Mouse (Mus musculus) adrenal gland, adult 18-20 months (tissue): ENCODE measurements around the gene Cys1. TPM values are rescaled to one million over a fixed set of nuclear protein-coding genes. Genes with fewer than 3 reads are reported as not detected.
A peak's percentile ranks its signal among the peaks of the same experiment; 100 is the strongest.
"Not testable (repeated sequence)": the region's sequence is repeated elsewhere in the genome, so short reads cannot be mapped to it uniquely, and the experiment has no call there.

Experiments
- DNase-seq, 2 experiments: peaks; one replicate each; pipeline ENCODE4 v3.0.0; 2021 to 2022; ENCODE audit warnings: low spot score in 2 of 2
- long read RNA-seq, 2 experiments: library from polyadenylated mRNA; stranded (forward); transcript quantifications; one replicate each; pipeline ENCODE4 v2.0.0; 2021
- total RNA-seq, 2 experiments: library from RNA; stranded (reverse); gene quantifications; 1 replicate in 1 of 2; 2 replicates in 1 of 2; pipeline ENCODE4 v1.2.3; 2021

The Cys1 gene
- total RNA-seq, result 1 to 10 TPM; 3.9 to 6.2 TPM
- long read RNA-seq, experiment 1, partial matches to known transcripts, result 0 of 2 reads
- long read RNA-seq, experiment 1, other reads (novel, unspliced or antisense), result 0 of 2 reads
- long read RNA-seq, experiment 2, partial matches to known transcripts, result 0 of 5 reads
- long read RNA-seq, experiment 2, other reads (novel, unspliced or antisense), result 1 of 5 reads

DNA sequence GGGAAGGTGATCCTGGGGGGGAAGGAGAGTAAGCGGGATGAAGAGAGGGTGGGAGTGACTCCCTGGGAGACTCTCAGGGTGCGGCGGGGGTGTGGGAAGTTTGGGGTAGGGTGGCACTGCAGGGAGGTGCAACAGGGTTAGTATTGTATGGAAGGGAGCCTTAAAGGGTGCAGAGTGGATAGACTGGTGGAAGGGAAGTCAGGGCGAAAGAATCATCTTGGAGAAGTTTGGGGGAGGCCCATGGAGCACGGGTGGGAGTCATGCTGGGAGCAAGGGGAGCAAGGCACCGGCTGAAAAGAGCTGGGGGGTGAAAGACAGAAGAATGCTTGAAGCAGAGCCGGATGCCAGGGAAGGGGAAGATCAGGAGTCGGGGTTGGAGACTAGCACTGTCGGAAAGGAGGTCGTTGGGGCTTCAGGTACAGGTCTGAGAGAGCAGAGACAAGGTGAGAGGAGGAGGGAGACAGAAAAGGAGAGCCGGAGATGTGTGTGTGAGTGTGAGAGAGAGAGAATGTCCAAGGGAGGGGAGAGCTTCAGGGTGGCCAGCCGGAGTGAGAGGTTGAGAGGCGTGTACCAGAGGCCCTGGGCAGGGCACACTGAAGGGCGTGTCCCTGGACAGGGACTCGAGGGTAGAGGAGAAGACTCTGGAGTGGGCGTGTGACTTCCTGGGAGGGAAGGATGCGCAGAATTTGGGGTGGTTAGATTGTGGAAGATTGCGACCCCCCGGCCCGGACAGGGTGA is at the start of gene Cys1:
Gene Cys1, minus strand, starts transcription at position 528 of the 738 bp plus-strand sequence.
- no peak for DNase-seq

DNA sequence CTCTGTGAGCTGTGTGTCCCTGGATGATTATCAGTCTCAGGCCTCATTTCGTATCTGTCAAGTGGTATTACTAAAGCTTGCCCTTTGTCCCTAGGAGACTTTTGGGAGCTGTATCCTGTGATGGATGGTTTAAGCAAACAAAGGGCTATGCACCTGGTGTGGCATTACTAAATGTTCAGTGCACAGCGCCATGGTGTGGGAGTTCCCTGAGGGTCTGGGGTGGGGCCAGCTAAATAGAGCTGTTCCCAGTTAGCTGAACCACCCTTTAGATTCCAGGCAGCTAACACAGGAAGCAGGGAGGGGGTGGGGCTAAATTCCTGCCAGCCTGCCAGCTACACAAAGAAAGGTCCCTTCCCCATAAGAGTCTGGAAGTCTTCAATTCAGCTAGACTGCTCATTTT is 42.8 kb upstream of the Cys1 start:
- no peak for DNase-seq

DNA sequence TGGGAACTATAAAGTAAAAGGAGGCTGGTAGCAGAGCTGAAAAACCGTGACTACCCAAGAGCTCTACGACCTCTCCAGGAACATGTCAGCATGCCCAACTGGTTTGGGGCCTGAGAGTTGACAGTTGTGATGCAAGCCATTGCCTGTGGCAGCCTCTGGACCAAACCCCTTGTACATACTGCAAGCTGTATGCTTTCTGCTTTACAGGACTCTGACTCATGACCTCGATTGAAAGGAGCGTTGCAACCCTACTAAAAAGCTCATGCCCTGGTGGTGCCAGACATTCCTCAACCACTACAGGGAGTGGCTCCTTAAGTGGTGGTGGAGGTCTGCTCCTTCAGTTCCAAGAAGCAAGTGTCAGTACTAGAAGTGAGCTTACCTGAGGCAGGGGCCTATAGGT is 42.2 kb upstream of the Cys1 start:
- no peak for DNase-seq

DNA sequence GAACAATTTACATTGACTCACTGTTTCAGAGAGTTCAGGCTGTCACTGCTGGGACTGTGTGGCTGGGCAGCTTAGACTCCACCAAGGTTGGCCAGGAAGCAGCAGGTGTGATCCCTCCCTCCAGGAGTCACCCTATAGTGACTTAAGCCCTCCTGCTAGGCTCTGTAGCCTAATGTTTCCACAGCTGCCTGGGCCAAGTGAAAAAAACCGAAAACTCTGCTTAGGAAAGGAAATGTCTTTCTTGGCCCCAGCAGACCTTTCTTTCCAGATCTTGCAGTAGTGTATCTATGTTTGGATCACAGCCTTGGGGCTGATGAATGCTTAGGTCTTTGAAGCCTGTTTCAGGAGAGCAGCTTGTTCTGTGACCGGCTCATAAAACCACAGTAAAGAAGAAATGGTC is 41.8 kb upstream of the Cys1 start:
- DNase-seq, result no peak

DNA sequence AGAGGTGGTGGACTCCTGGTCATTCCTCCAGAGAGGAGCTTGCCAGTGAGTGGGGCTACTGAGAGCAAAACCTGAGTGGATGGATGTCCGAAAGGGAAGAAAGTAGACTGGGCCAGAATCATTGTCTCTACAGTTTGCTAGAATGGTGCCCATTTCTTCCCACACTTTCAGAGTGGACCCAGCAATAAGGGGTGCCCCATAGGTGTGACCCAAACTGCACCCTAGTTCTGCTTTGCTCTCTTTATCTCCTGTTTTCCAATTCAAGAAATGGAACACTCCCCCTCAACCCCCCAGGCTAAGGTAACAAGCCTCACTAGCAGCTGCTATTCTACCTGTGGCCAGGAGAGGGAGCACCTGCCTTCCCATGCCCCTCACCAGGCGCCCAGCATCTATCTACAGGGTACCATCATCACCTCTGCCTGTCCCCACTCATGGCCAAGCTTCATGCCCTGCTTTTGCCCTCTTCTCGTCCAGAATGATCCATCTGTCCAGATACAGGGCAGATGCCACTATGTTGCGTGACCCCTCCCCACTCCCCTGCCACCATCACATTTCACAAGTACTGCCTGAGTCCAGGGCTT is 35.2 kb upstream of the Cys1 start:
- DNase-seq, result peak; percentile 41 to 44

DNA sequence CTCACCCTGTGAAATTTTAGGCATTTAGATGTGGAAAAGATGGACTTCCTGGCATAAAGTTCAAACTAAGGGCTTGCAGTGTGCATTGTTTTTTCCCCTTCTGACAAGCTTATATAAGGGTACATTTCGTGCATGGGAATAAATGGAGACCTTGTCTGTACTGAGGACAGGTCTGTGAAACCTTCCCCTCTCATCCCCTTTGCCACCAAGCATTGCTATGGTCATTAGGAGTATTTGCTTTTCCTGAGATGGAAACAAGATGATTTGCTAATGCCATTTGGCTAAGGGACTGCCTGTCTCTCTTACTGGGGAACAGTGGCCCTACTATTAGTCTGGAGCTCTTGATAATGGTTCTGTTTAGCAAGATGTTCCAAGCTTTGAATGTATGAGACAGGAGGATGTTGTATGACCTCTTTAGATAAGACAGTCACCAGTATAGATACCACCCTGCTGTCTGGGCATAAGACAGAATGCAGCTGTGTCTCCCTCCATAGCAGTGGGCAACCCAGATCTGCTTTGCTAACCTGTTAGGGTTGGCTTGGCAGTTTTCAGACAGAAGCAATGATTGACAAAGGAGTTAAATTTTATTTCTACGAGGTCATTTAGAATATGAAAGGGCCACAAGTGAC is 33.8 kb upstream of the Cys1 start:
- DNase-seq, result no peak

DNA sequence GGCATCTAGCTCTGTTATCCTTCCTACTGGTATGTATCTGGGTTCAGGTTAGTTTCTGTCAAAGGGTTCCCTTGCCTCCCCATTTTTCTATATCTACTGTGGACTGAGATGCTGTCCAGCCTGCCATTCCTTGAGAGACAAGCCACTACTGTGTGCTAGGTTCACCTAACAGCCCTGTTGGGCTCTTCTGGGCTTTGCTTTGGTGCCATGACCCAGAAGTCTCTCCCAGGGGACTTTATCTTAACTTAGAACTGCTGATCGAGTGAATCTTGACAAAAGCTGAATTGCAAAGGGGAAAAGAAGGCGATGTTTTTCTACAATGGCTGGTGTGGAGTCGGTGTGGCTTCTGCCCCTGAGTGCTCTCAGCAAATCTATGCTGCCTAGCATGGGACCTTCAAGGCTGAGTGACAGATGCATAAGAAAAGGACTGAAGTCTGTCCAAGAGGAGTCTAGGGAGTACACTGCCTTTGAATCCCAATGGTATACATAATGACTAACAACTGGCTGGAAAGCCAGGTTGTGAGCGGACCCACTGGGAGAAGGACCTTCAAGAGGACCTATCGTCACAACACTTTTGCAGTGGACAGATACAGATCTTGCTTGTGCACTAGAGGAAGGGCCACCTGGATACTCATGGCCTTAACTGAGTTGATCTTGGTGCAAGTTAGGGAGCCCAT is 33.1 kb upstream of the Cys1 start:
- no peak for DNase-seq

DNA sequence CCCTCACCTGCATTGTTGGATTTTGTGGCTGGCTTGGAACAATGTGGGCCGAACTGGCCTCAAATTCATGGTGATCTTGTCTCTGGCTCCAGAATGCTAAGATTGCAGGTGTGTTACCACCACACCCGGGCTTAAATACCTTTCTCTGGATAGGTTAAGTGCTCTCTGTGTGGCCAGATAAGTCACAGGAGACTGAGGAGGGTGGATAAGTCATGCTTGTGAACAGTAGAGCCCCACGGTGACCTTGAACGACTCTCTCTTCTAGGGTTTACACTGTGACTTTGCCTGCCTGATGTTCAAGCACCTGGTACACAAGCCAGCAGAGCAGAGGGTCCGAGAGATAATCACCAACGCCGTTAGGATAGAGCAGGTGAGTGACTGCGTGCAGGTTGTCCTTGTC is 30.8 kb upstream of the Cys1 start:
- DNase-seq, result no peak

DNA sequence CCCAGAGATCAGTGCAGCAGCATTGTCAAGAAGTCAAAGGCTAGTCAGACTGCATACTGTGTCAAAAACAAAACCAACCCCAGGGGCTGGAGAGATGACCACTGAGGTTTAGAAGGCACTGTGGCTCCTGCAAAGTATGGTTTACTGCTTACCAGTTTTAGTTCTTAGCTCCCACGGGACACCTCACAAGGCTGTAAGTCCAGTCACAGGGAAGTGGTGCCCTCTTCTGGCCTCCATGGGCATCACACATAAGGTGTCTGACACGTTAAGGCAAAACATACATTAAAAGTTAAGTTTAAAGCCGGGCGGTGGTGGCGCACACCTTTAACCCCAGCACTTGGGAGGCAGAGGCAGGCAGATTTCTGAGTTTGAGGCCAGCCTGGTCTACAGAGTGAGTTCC is 29.1 kb upstream of the Cys1 start:
- no peak for DNase-seq

DNA sequence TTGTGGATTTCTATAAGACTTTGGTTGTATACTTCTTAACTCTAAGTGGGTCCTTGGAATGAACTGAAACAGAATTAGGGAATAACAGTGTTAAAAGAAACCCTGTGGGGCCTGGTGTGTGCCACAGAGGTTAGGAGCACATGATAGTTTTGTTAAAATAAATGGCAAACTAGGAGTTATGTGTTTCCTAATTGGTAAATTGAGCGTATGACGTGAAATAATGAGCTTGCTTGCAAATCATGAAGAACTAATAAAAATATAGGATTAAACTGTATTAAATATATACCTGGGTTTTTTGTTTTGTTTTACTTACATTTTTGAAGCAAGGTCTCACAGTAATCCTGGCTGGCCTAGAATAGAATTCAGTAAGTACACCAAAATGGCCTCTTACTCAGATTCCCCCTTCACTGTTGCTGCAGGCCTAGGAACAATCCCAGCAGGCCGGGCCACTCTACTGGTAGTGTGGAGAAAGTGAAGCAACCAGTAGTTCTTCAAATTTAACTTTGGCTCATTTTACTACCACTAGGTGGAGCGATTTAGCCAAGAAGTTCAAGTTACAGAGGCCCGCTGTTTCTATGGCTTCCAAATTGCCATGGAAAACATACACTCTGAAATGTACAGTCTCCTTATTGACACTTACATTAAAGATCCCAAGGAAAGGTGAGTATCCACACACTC is 28.4 kb upstream of the Cys1 start:
- DNase-seq, result no peak

DNA sequence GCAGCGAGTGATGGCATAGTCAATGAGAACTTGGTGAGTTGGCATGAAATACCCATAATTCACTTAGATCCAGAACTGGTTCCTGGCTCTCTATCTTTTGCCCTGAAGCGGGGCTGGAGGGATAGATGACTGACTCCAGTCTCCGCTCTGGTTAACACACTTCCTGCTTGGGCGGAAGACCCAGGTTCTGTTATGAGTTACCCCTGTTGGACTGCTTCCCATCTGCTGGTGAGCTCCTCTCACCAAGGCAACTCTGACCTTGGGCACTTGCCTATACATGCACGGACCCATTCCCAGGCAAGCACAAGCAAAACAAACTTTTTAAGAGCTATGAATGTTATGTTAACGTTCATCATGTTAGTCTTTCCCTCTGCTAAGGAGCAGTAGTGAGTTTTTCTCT is 27.8 kb upstream of the Cys1 start:
- no peak for DNase-seq

DNA sequence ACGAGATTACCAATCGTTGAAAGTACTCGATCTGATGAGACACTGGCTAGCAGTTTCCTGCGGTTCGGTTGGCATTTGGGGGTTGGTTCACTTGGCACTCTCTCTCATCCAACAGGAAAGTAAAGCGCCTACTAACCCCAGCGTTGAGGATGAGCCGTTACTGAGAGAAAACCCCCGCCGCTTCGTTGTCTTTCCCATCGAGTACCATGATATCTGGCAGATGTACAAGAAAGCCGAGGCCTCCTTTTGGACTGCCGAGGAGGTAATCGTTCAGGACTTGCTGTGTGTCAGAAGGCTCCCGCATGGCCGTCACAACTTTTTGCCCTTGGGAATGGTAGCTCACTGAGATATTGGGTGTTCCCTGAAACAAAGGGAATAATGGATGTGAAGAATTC is 27.2 kb upstream of the Cys1 start:
- DNase-seq, result no peak

DNA sequence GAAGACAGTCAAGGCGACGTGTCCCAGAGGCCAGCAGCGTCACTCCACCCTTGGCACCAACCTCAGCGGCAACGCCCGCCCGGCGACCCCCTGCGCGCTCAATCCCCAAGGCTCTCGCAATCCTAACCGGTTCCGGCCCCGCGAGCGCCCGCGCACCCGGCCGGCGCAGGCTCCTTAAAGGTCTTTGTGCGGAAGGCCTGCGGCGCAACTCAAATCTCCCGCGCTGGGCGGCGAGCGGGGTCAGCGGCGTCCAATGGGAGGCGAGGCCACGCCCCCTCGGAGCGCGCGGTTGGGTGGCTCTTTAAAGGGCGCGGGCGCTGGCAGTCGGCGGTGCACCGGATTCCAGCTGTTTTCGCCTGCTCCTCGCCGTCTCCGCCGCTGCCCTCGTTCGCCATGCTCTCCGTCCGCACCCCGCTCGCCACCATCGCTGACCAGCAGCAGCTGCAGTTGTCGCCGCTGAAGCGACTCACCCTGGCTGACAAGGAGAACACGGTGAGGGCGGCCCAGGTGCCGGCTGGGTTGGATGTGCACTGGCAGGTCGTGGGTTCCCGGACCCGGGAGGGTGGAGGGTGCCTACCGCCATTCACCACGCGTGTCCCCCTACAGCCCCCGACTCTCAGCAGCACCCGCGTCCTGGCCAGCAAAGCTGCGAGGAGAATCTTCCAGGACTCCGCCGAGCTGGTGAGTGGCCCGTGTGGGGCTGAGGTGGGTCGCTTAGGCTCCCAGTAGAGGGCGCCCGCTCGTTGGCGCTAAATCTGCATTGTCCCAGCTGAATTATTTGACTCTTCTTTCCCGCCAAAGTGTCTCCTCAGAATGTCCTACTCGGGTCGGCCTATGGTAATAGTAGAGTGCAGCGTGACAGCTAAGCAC is 26.6 kb upstream of the Cys1 start, which contains the start of gene Rrm2:
Gene Rrm2, plus strand, starts transcription at position 288 of the 870 bp plus-strand sequence.
- peak; percentile 95 to 97 for DNase-seq

DNA sequence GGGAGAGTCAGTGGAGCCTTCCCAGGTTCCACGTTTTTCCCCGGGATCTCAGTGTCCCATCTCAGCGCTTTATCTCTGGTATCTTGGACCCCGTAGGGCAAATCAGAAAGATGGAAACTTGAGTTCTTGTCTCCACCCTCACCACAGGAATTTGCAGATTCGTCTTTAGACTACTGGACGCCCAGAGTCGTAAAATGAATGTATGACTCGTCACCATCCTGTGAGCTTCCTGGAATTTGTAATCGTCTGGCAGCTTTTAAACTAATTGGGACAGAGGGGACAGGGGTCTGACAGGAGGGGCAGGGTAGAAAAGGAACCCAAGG is 25.8 kb upstream of the Cys1 start:
- DNase-seq, result no peak

DNA sequence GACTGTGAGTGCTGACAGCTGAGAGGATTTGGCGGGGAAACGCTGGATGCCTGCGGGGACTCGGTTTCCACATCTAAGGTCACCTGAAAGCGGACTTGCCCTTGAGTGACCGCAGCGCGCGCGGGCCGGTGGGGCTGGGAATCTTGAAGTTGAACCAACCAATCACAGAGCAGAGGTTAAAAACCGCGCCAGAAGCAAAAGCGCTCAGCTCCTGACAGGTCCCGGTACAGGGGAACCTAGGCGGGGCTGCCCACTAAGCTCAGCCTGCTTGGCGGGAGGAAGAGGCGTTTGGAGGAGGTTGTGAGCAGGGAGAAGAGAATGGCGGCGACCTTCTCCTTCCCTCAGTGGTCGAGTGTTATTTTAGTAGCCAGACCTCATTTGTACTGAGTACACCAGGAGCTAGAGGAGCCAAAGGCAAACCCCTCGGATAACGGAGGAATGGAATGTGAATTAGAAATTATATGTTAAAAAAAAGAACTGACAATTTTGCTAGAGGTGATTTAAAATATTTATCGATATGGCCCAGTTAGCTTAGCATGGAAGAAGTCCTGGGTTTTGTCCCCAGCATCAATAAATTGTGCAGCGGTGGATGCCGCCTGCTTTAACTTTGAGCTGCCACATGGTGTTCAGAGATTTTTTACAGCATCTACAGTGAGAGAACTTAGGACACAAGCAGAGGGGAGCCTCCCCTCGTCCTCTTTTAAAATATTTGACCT is 25.3 kb upstream of the Cys1 start:
- DNase-seq, result no peak

DNA sequence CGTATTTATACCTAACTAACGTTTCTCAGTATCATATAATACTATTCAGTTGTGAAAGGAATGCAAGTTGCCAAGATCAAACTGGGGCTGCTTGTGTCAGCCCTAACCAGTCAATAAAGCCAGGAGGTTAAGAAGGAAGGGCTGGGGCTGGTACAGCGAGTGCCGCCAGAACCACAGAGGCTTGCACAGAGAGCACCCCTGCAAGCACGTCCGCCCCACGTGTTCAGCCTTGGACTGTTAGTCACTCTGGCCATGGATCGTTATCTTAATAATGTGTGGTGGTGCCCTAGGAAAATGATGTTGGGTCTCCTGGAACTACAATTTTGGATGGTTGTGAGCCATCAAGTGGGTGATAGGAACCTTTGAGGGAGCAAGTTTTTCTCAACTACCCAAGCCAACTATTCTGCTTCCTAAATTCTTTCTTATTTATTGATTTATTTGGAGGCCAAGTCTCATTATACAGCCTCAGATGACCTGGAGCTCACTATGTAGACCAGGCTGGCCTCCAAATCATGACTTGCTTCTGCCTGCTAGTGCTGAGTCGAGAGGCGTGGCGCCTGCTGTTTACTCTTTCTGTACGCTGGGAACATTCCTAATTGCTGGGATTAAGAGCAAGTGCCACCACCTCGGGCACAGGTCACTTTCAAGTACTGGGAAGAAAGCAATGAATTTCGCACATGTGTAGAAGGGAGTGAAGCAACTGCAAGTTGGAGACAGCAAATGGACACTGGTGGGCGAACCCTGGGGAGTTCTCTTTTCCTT is 24.1 kb upstream of the Cys1 start:
- DNase-seq, result peak in 1 of 2 experiments; percentile 37

DNA sequence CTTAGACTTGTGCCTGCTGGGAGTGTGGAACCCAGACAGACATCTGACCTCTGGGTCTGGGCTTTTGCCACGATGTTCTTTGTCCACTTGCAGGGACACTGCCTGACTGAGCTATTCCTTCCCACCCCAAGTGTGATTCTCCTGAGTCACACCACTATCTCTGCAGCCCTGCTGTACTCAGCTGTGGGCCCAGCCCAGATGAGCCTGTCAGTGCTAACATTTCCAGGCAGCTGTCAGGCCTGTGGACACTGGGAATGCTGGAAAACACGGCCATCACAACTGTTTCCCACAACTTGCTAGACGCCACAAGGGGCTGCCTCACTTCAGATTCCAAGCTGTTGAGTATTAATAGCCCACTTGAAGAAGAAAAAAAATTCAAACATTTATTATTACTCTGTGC is 21.4 kb upstream of the Cys1 start:
- no peak for DNase-seq

DNA sequence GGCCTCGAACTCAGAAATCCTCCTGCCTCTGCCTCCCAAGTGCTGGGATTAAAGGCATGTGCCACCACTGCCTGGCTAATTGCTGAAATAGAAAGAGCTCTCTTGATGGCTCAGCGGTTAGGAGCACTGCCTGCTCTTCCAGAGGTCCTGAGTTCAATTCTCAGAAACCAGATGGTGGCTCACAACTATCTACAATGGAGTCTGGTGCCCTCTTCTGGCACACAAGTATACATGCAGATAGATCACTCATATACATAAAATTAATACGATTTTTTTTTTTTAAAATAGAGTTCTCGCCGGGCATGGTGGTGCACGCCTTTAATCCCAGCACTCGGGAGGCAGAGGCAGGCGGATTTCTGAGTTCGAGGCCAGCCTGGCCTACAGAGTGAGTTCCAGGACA is 20.0 kb upstream of the Cys1 start:
- DNase-seq, result not testable (repeated sequence)

DNA sequence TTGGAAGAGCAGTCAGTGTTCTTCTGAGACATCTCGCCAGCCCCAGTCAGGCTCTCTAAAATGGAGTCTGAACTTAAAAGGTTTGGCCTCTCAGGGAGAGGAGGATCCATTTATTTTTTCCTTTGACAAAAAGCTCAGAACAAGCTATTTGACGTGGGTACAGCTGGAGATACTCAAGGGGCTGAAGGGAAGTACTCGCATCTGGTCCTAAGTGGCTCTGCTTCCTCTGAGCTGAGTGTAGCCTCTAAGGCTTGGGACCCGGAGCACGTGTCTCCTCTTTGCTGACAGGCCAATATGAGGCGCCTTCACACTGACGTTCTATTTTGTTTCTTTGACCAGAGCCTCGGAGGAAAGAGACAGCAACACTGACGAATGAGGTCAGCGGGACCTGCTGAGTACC is 18.0 kb upstream of the Cys1 start:
- DNase-seq, result no peak
